Mouse (Mus musculus) small intestine, adult 2 months (tissue): Measurements from ENCODE around the gene Med24.

Experiments used
- CTCF ChIP-seq: fragments of 200-500 bp; IDR thresholded peaks from 2 replicates; pipeline ENCODE4 v1.5.1; 2012; ENCODE audit warnings: low read depth, mild to moderate bottlenecking, control low read depth, inconsistent platforms, low read length, moderate library complexity, mixed read lengths; ENCODE audit not compliant: insufficient replicate concordance, insufficient read length; ENCODE audit errors: extremely low read depth
- POLR2A ChIP-seq: fragments of 200-500 bp; IDR thresholded peaks from 2 replicates; pipeline ENCODE4 v1.6.1; 2012; ENCODE audit warnings: low read depth, mild to moderate bottlenecking, control low read depth, inconsistent platforms, low read length, moderate library complexity

GRCm38 (mm10) chr11:98736176-98736575, 6.9 kb upstream of the Med24 start:
- no peak for TF ChIP-seq CTCF
- no peak for TF ChIP-seq POLR2A
